Mouse (Mus musculus) ES-Bruce4 (cell line): ENCODE measurements at regions not wholly inside any gene's neighbourhood (a gene's known extent, or its start where the extent isn't known, plus 50 kb on each side); places are given as distances from the start of the nearest gene placed in this dataset.
A peak's percentile ranks its signal among the peaks of the same experiment; 100 is the strongest.
"Not testable (repeated sequence)": the region's sequence is repeated elsewhere in the genome, so short reads cannot be mapped to it uniquely, and the experiment has no call there.

Experiments used
- H3K27ac ChIP-seq: 2 replicates; pipeline ENCODE4 v1.5.1; 2012; ENCODE audit warnings: low read length, inconsistent platforms; ENCODE audit not compliant: insufficient read depth
- H3K27me3 ChIP-seq: 2 replicates; pipeline ENCODE4 v1.6.1; 2012; ENCODE audit warnings: mild to moderate bottlenecking, low read length, inconsistent platforms; ENCODE audit not compliant: control insufficient read depth, poor library complexity, insufficient read depth, severe bottlenecking
- H3K36me3 ChIP-seq: 2 replicates; pipeline ENCODE4 v1.6.1; 2012; ENCODE audit warnings: inconsistent platforms, mild to moderate bottlenecking, low read length, moderate library complexity; ENCODE audit not compliant: control insufficient read depth, poor library complexity, insufficient read depth, severe bottlenecking
- H3K4me1 ChIP-seq: one replicate; pipeline ENCODE4 v1.8.1; 2011; ENCODE audit warnings: low read length; ENCODE audit not compliant: control insufficient read depth, insufficient read depth
- H3K4me3 ChIP-seq: 2 replicates; pipeline ENCODE4 v1.5.1; 2011; ENCODE audit warnings: low read depth, mild to moderate bottlenecking, low read length
- H3K9ac ChIP-seq: 2 replicates; pipeline ENCODE4 v1.6.1; 2012; ENCODE audit warnings: low read depth, mild to moderate bottlenecking, inconsistent platforms; ENCODE audit not compliant: poor library complexity, severe bottlenecking
- H3K9me3 ChIP-seq: replicated peaks from 2 replicates; pipeline ENCODE4 v1.6.1; 2012; ENCODE audit warnings: mild to moderate bottlenecking, low read length, inconsistent platforms; ENCODE audit not compliant: control insufficient read depth, poor library complexity, insufficient read depth, severe bottlenecking
- CTCF ChIP-seq: IDR thresholded peaks from one replicate; pipeline ENCODE4 v1.8.1; 2011; ENCODE audit warnings: low read depth, low read length
- EP300 ChIP-seq: IDR thresholded peaks from 2 replicates; pipeline ENCODE4 v1.6.1; 2011; ENCODE audit warnings: low read depth, low read length; ENCODE audit not compliant: insufficient read depth
- POLR2A ChIP-seq: IDR thresholded peaks from one replicate; pipeline ENCODE4 v1.8.1; 2011; ENCODE audit warnings: low read length; ENCODE audit not compliant: insufficient read depth

DNA sequence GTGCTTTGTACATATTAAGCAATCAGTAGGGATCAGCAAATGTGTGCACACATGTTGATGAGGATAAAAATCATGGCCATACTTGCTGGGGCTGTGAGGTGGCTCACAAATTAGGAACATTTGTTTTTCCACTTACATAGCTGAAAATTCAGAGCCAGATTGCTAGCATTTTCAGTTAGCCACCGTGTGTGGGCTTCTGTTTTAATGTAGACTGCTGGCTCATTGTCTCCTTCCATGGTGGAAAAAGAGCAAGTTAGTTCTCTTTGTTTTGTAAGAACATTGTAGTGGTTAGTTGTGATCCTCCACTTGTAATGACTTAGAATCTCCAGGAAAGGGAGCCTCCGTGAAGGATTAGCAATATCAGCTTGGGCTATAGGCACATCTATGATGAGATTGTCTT lies 107.2 kb upstream of the 4931417E11Rik start:
- no peak overlapping the region for H3K9ac ChIP-seq
- no peaks in the 10 kb centered on the region for H3K27me3 ChIP-seq
- H3K27ac ChIP-seq = no peak overlapping the region
- H3K9me3 ChIP-seq = no peaks in the 10 kb centered on the region
- H3K36me3 ChIP-seq = no peaks in the 10 kb centered on the region
- no peaks in the 10 kb centered on the region for H3K4me1 ChIP-seq
- TF ChIP-seq CTCF (no peak), EP300 (no peak), POLR2A (no peak)
- H3K4me3 ChIP-seq = no peak overlapping the region

DNA sequence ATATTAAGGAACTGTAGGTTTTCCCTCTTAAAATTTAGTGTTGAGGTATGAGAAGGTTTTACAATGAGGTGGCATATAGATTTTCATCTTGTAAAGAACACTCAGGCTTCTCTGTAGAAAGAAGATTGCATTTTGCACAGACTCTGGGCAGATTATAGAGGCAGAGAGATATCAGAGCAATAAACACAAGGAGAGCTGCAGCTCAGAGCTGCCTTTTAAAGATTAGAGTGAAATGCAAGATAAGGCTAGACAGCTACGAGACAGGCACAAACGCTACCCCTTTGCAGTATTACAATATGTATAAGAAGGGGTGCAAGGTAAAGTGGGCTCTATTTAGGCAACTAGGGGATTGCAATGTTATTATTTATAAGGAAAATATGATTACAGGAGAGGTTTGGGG lies 90.5 kb upstream of the 4931417E11Rik start:
- Histone ChIP-seq H3K27ac (no peak overlapping the region), H3K9me3 (no peaks in the 10 kb centered on the region), H3K36me3 (no peaks in the 10 kb centered on the region), H3K4me3 (no peak overlapping the region), H3K9ac (no peak overlapping the region), H3K4me1 (no peaks in the 10 kb centered on the region), H3K27me3 (no peaks in the 10 kb centered on the region)
- TF ChIP-seq CTCF (no peak), POLR2A (no peak), EP300 (no peak)

DNA sequence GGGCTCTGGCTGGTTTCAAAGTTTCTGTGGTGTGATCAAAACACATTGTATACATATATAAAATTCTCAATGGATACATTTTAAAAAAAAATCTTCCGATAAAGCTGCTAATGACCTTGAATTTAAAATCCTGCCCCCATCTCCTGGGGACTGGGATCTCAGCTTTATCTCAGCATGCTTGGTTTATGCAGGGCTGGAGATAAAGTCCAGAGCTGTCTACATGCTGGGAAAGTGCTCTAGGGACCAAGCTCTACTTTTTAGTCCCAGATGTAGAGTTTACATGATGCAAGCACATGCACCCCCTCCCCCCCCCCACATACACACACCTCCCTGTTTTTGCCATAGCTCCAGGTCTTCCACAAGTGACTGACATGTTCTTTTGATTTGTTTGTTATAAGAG lies 61.1 kb upstream of the 4931417E11Rik start:
- no peak for TF ChIP-seq POLR2A
- TF ChIP-seq CTCF = no peak
- no peak for TF ChIP-seq EP300
- Histone ChIP-seq H3K9me3 (no peaks in the 10 kb centered on the region), H3K27me3 (no peaks in the 10 kb centered on the region), H3K4me3 (no peak overlapping the region), H3K9ac (no peak overlapping the region), H3K36me3 (no peaks in the 10 kb centered on the region), H3K4me1 (no peaks in the 10 kb centered on the region), H3K27ac (no peak overlapping the region)

DNA sequence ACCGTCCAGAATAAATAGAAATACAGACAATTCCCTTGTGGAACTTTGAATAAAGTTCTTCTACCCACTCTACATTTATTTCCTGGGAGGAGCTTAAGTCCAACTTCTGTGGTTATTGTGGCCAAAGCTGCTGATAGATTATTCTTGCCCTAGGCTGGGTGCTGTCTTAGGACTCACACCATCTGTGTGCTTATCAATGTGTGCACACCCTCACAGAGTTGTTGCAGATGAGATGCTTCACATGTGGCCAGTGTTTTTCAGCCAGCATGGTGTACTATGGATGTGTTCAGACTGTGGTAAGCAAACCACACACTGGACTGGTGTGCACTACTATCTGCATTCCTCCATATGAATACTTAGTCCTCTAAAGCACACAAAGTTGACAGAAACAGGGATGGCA lies 60.6 kb upstream of the 4931417E11Rik start:
- Histone ChIP-seq H3K9me3 (no peaks in the 10 kb centered on the region), H3K27me3 (no peaks in the 10 kb centered on the region), H3K9ac (no peak overlapping the region), H3K36me3 (no peaks in the 10 kb centered on the region), H3K4me3 (no peak overlapping the region), H3K27ac (no peak overlapping the region), H3K4me1 (no peaks in the 10 kb centered on the region)
- TF ChIP-seq POLR2A (no peak), CTCF (no peak), EP300 (no peak)

DNA sequence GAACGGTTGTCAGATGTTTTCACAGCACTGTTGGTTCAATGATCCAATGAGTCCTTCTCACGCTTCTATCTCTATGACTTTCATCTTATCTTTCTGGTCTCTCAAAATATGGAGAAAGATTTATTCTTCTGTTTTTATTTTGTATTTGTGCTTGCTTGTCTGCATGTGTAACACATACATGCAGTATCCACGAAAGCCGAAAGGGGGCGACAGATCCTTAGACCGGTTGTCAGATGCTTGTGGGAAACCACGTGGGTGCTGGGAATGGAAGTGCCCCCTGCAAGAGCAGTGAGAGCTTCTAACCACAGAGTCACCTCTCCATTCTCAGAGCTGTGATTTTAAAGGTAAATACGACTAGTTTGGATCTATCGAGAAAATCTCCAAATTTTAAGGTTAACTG lies 54.2 kb upstream of the 4931417E11Rik start:
- H3K27me3 ChIP-seq = peaks cover 2% of the 10 kb centered on the region; the same call in 1 of the 2 replicates
- no peak overlapping the region for H3K4me3 ChIP-seq
- no peaks in the 10 kb centered on the region for H3K9me3 ChIP-seq
- no peaks in the 10 kb centered on the region for H3K36me3 ChIP-seq
- no peaks in the 10 kb centered on the region for H3K4me1 ChIP-seq
- TF ChIP-seq CTCF (peak; percentile 63), POLR2A (no peak), EP300 (no peak)
- no peak overlapping the region for H3K9ac ChIP-seq
- no peak overlapping the region for H3K27ac ChIP-seq

DNA sequence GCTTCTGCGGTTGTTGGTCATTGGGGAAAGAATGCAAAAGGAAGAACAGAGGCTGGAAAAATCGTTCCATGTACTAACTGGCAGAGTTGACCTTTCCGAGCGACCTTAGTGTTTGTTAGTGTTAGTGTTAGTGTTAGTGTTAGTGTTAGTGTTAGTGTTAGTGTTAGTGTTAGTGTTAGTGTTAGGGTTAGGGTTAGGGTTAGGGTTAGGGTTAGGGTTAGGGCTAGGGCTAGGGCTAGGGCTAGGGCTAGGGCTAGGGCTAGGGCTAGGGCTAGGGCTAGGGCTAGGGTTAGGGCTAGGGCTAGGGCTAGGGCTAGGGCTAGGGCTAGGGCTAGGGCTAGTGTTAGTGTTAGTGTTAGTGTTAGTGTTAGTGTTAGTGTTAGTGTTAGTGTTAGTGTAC lies 50.4 kb upstream of the 4931417E11Rik start:
- not testable (repeated sequence) for H3K27ac ChIP-seq, H3K9ac ChIP-seq, H3K9me3 ChIP-seq, H3K36me3 ChIP-seq, H3K27me3 ChIP-seq, H3K4me1 ChIP-seq, H3K4me3 ChIP-seq
